Mouse (Mus musculus): ENCODE measurements around the gene Med23.

Gene Med23

GRCm38 (mm10) chr10:24886008-24886407, 16.2 kb downstream of the Med23 start:
- peak; percentile 25 for DNase-seq

DNA sequence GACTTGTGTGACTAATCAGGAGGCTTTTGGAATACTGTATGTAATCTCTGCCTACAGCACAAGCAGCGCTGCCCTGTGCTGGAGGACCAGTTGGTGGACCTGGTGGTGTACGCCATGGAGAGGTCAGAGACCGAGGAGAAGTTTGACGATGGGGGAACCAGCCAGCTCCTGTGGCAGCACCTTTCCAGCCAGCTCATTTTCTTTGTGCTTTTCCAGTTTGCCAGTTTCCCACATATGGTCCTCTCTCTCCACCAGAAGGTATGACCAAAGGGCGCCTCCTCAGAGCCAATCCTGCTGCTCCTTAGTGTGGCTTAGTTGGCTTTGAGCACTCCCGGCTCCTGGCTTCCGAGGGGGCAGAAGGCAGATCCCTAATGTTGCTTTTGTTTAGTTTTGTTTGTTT, 18.6 kb downstream of the Med23 start:
- no peak for DNase-seq

- DNase-seq: peak; percentile 54
Measured at GRCm38 (mm10) chr10:24895927-24896326, 26.1 kb downstream of the Med23 start.

- DNase-seq: no peak
Measured at GRCm38 (mm10) chr10:24905627-24906026, 35.8 kb downstream of the Med23 start.

DNA sequence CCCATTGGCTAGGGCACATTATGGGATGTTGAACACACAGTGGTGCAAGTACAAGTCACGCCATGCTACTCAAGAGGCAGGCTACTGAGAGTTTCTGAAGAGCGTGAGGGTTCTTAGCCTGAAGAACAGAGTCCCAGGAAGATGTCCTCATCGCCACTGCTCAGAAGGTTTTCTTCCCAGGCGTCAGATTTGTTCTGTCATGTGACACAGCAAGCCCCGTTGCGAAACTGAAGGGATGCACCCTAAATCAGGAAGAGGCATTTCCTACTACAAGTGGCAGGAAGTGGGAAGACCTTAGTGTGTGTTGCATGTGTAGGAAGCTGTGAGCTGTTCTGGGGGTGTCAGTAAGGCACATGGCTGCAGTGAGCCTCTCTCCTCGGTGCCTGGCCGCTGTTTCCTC, 41.4 kb downstream of the Med23 start:
- no peak for DNase-seq

- no peak for DNase-seq
Measured at GRCm38 (mm10) chr10:24912576-24912975, 42.8 kb downstream of the Med23 start.

DNA sequence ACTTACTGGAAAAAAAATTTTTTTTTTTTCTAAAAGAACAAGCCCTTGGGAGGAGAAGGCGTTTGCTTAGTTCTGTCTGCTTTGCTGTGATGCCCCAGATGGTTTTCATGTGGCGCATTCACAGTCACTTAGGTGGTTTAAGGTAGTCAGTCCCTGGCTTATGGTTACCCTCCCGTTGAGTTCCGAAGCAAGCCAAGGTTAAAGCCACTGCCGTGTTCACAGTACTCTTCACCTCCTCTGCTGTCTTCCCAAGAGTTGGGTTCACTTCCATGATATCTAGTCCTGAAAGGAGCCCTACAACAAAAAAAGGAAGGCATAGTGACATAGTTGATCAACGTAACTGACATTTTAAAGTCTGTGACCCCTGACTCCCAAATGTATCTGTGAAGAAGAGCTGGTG, 45.7 kb downstream of the Med23 start:
- no peak for DNase-seq

GRCm38 (mm10) chr10:24922977-24923376, 53.2 kb downstream of the Med23 start:
- no peak for DNase-seq

DNA sequence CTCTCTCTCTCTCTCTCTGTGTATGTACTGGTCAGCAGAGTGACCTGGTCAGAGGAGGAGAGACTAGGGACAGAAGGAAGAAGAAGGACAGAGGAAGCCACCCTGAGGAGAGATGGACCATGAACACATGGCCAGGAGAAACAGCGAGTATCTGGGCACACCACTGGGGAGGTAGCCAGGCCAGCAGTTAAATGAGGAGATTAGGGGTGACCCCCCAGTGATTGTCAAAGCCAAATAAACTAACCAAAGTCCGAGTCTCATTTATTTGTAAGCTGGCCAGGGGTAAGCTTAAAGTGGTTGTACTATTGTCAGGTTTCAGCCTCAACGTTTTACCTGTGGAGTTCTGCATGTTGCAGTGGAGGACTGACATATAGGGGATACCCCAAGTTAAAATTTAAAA, 54.5 kb downstream of the Med23 start:
- DNase-seq: no peak

GRCm38 (mm10) chr10:24926380-24926779, 56.6 kb downstream of the Med23 start:
- DNase-seq: no peak

GRCm38 (mm10) chr10:24926962-24927720, 57.4 kb downstream of the Med23 start, which contains the start of gene Arg1:
Arg1 (minus strand) TSS chr10:24927484.
- DNase-seq: no peak

DNA sequence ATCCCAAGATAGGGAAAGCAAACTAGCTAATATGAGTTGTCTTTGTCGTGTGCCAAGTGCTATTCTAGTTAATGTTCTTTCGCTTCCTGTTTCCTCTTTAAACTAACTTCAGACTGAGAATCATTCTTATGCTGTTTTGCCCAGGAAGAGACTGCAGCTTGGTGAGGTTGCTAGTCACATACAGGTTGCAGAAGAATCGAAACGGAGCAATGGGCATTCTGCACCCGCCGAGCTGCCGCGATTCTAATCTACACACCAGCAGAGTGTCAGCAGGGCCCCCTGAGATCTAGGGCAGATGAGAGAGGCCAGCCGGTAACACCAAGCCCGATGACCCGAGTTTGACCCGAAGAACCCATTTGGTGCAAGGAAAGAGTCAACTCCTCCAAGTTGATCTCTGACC, 58.3 kb downstream of the Med23 start:
- DNase-seq: no peak

- DNase-seq: no peak
Measured at GRCm38 (mm10) chr10:24930143-24930542, 60.4 kb downstream of the Med23 start.

GRCm38 (mm10) chr10:24947871-24948270, 78.1 kb downstream of the Med23 start:
- no peak for DNase-seq

- DNase-seq: no peak
Measured at GRCm38 (mm10) chr10:24948278-24948677, 78.5 kb downstream of the Med23 start.

GRCm38 (mm10) chr10:24950223-24950622, 80.4 kb downstream of the Med23 start:
- no peak for DNase-seq

GRCm38 (mm10) chr10:24951575-24951974, 81.8 kb downstream of the Med23 start:
- DNase-seq: no peak

GRCm38 (mm10) chr10:24952549-24952948, 82.8 kb downstream of the Med23 start:
- DNase-seq: peak; percentile 20

DNA sequence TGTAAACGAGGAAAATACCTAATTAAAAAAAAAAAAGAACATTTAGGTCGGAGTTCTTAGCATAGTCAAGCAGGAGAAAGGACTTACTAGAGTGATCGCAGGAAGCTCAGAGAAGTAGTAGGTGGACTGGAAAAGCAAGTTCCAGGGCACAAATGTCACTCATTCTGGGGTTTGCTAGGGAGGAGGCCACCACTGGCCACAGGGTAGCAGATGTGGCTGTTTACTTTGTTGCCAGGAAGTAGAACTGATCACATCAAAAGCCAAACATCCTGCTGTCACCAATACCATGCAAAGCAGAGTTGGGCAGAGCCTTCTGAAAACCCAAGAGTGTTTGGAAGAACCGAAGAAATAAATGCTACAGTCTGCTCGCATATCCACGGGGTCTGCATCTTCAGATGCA, 84.1 kb downstream of the Med23 start:
- DNase-seq: no peak

DNA sequence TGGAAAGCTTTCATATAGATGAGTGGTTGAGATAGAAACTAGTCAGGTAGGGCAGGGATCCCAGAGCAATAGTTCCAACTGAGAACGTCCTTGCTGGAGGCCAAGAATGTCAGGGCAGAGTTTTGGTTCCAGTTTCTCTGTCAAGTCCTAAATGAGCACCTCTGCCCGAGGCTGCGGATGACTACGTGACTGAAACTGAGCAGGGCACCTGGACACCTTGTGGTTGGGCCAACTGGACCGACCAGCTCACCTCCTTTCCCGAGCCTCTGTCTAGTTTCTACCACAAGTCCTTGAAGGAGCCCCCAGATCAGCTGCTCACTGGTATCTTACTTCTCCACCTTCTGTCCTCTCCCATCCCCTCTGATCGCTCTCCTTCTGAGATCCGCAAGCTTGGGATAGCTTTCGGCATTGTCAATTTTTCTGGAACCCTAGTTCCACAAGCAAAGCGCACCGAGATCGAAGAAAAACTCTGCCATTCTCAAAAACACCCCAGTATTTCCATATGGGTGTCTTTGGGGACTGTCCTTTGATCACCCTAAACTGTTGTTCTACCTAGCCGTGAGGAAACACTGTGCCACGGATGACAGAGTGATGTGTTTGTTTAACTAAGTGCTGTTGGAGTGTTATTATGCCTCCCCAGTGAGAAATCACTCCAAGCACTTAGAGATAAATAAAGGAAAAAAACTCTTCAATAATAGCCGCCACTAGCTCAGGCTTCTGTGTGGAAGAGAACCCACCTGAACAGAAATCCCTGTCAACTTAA, 88.7 kb downstream of the Med23 start:
- no peak for DNase-seq

DNA sequence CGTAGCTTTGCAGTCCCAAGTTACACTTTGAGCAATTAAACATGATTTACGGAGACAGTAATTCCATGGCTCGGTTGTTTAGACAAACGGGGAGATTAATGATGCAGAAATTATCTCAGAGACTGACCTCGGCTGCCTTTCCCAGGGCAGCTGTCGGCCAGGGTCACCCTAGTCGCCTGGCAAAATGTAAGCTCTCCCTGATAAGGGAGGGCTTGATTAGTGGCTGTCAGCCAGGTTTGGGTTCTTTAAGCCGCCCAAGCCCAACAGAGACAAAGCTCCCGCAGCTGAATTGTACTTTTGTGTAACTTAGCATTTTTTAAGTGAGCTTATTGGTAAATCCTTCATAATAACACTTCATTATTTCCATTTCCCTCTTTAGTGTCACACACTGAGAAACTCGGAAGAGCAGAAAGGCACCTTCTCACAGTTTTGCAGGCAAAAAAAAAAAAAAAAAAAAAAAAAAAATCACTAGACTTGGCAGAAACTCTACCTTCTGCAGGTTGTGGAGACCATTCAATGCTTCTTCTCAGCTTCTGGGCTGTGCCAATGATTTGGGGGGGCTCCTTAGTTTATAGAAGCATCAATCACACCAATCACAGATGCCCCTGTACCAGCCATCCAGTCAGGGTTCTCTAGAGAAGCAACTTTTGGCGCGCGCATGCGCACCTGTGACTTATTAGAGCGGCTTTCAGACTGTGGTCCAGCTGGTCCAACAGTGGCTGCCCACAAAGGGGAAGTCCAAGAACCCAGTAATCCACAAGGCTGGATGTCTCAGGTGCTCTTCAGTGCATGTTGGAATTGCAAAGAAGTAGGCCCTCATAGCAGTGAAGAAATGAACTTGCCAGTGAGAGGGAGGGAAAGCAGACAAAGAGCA, 89.5 kb downstream of the Med23 start:
- DNase-seq: no peak

DNA sequence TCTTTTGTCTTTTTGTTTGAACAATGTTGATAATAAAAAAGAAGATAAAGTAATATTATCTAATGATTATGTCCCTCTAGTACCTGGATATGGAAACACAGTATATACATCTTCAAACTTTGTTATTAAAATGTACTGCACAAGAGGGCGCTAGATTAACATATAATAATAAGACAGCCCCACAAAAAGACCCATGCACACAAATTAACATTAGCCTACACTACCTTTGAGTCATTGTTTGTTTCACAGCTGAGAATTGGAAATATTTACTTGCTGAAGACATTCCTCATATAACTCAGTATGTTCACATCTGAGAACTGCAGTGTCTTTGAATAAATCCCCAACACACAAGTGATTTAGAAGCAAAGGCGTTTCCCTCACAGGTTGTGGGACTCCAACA, 91.3 kb downstream of the Med23 start:
- no peak for DNase-seq

GRCm38 (mm10) chr10:24961889-24962288, 92.1 kb downstream of the Med23 start:
- no peak for DNase-seq

Measured in right cerebral cortex, postnatal 14 days (tissue).